Mouse (Mus musculus) thymus, adult 2 months (tissue): ENCODE results near the gene Megf11. TPM values are rescaled to one million over a fixed set of nuclear protein-coding genes. Genes with fewer than 3 reads are reported as not detected.

Source experiments
- DNase-seq: peaks from one replicate; pipeline ENCODE4 v3.0.0; 2021
- H3K27ac ChIP-seq: fragments of 200-500 bp; 2 replicates; pipeline ENCODE4 v1.5.1; 2012; ENCODE audit warnings: low read length, control low read depth; ENCODE audit not compliant: control insufficient read depth, insufficient read depth
- H3K27me3 ChIP-seq: fragments of 200-500 bp; 2 replicates; pipeline ENCODE4 v1.6.1; 2012; ENCODE audit warnings: mild to moderate bottlenecking, low read length, moderate library complexity, mixed read lengths; ENCODE audit not compliant: control insufficient read depth, insufficient read depth
- H3K36me3 ChIP-seq: fragments of 200-500 bp; 2 replicates; pipeline ENCODE4 v1.6.1; 2012; ENCODE audit warnings: mild to moderate bottlenecking, low read length, moderate library complexity; ENCODE audit not compliant: control insufficient read depth, insufficient read depth
- H3K4me1 ChIP-seq: fragments of 200-500 bp; replicated peaks from 2 replicates; pipeline ENCODE4 v1.6.1; 2012; ENCODE audit warnings: low read length; ENCODE audit not compliant: control insufficient read depth, insufficient read depth
- H3K4me3 ChIP-seq: fragments of 200-500 bp; 2 replicates; pipeline ENCODE4 v1.5.1; 2012; ENCODE audit warnings: mild to moderate bottlenecking, low read length, control low read depth, moderate library complexity; ENCODE audit not compliant: control insufficient read depth, insufficient read depth
- CTCF ChIP-seq: fragments of 200-500 bp; IDR thresholded peaks from 2 replicates; pipeline ENCODE4 v1.5.1; 2012; ENCODE audit warnings: mild to moderate bottlenecking, control low read depth, low read length, moderate library complexity, borderline replicate concordance; ENCODE audit not compliant: control insufficient read depth, poor library complexity, insufficient read depth; ENCODE audit errors: extremely low read depth
- POLR2A ChIP-seq: fragments of 200-500 bp; IDR thresholded peaks from 2 replicates; pipeline ENCODE4 v1.6.1; 2012; ENCODE audit warnings: mild to moderate bottlenecking, low read length, control low read depth, moderate library complexity; ENCODE audit not compliant: control insufficient read depth, poor library complexity, insufficient read depth; ENCODE audit errors: extremely low read depth
- WGBS: fragments of 180-500 bp; shearing (Covaris S2); methylation state at CpG from one replicate; pipeline ENCODE4 v1.1.7; 2018; 5-methylcytosine and 5-hydroxymethylcytosine counted together
- polyA plus RNA-seq: library from polyadenylated mRNA; depleted of rRNA; stranded (reverse); fragments of >200 nt; gene quantifications from 2 replicates; pipeline ENCODE4 v1.2.3, GENCODE M21; 2012

The Megf11 gene
- polyA plus RNA-seq, 1 experiment: 0.70 TPM

GRCm38 (mm10) chr9:64552046-64552445 is 166.6 kb downstream of the Megf11 start:
- Histone ChIP-seq H3K4me1 (no peaks in the 10 kb centered on the region), H3K27ac (no peak overlapping the region), H3K4me3 (no peak overlapping the region), H3K27me3 (no peaks in the 10 kb centered on the region), H3K36me3 (no peaks in the 10 kb centered on the region)
- TF ChIP-seq POLR2A (no peak), CTCF (no peak)
- 67% methylated on average over 4 of the region's 4 CpGs for WGBS
- DNase-seq: no peak

GRCm38 (mm10) chr9:64553441-64553840 is 168.0 kb downstream of the Megf11 start:
- TF ChIP-seq CTCF (no peak), POLR2A (no peak)
- DNase-seq: no peak
- H3K4me1 ChIP-seq: no peaks in the 10 kb centered on the region; the same call in 1 of the 2 replicates
- no peaks in the 10 kb centered on the region for H3K27me3 ChIP-seq
- no peaks in the 10 kb centered on the region for H3K36me3 ChIP-seq
- no peak overlapping the region for H3K4me3 ChIP-seq
- 85% methylated on average over 4 of the region's 4 CpGs for WGBS
- H3K27ac ChIP-seq: no peak overlapping the region

GRCm38 (mm10) chr9:64555620-64556019 is 170.2 kb downstream of the Megf11 start:
- no peak for DNase-seq
- WGBS: 86% methylated on average over 7 of the region's 7 CpGs
- Histone ChIP-seq H3K4me3 (no peak overlapping the region), H3K36me3 (no peaks in the 10 kb centered on the region), H3K27ac (no peak overlapping the region), H3K4me1 (no peaks in the 10 kb centered on the region; the same call in 1 of the 2 replicates), H3K27me3 (no peaks in the 10 kb centered on the region)
- TF ChIP-seq CTCF (no peak), POLR2A (no peak)

- Histone ChIP-seq H3K4me3 (no peak overlapping the region), H3K27ac (no peak overlapping the region), H3K27me3 (no peaks in the 10 kb centered on the region), H3K4me1 (no peaks in the 10 kb centered on the region; the same call in 1 of the 2 replicates), H3K36me3 (no peaks in the 10 kb centered on the region)
- no peak for TF ChIP-seq CTCF
- TF ChIP-seq POLR2A: no peak
- WGBS: 38% methylated on average over 11 of the region's 11 CpGs
- peak; percentile 5 for DNase-seq
Observed at GRCm38 (mm10) chr9:64557110-64557745, 171.8 kb downstream of the Megf11 start.

GRCm38 (mm10) chr9:64557846-64558530 is 172.6 kb downstream of the Megf11 start:
- 98% methylated on average over 7 of the region's 7 CpGs for WGBS
- no peak overlapping the region for H3K27ac ChIP-seq

GRCm38 (mm10) chr9:64564315-64564767 is 178.9 kb downstream of the Megf11 start:
- H3K27ac ChIP-seq: no peak overlapping the region
- H3K4me1 ChIP-seq: no peaks in the 10 kb centered on the region
- DNase-seq: no peak
- H3K27me3 ChIP-seq: no peaks in the 10 kb centered on the region
- 8% methylated on average over 5 of the region's 5 CpGs for WGBS
- TF ChIP-seq POLR2A: no peak
- no peak for TF ChIP-seq CTCF
- no peak overlapping the region for H3K4me3 ChIP-seq
- H3K36me3 ChIP-seq: no peaks in the 10 kb centered on the region

More at GRCm38 (mm10) chr9:64557846-64558530, 172.6 kb downstream of the Megf11 start:
- no peaks in the 10 kb centered on the region for H3K27me3 ChIP-seq
- H3K4me1 ChIP-seq: no peaks in the 10 kb centered on the region; the same call in 1 of the 2 replicates
- DNase-seq: no peak
- no peak overlapping the region for H3K4me3 ChIP-seq
- TF ChIP-seq CTCF (no peak), POLR2A (no peak)
- no peaks in the 10 kb centered on the region for H3K36me3 ChIP-seq
